Mouse (Mus musculus) E14TG2a.4 (cell line): Measurements from ENCODE around the gene Fkrp.

Source experiments
- CTCF ChIP-seq: conservative IDR thresholded peaks from 2 replicates; pipeline ENCODE4 v1.5.1; 2014; ENCODE audit warnings: low read length
- NANOG ChIP-seq: IDR thresholded peaks from 2 replicates; pipeline ENCODE4 v1.6.1; 2014; ENCODE audit warnings: borderline replicate concordance, low read length, mixed read lengths
- POU5F1 ChIP-seq: IDR thresholded peaks from 2 replicates; pipeline ENCODE4 v1.6.1; 2014; ENCODE audit warnings: low read length, borderline replicate concordance

GRCm38 (mm10) chr7:16781555-16781815 is 35.0 kb downstream of the Fkrp start:
- TF ChIP-seq CTCF (no peak), NANOG (no peak), POU5F1 (no peak)
